Mouse (Mus musculus): ENCODE measurements around the gene Pdha2.

The Pdha2 gene

DNA sequence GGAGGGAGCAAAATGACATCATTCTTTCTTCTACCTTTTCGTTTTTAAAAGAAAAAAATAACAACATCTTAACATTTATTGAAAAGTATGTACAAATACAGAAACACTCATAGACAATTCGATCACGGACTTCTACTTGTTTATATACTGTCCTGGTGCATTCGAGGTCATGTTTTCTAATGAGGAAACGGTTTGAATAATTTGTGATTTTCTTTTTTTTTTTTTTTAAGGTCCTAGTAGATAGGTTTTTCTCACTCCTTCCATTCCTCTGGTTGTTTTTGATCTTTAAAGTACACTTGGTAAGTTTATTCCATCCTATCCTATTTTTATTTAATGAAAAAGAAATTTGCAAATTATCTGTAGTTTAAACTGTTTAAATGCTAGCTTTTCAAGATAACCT, at the start of gene Pdha2:
TSS of gene Pdha2 (minus strand) at position 101 of the 400 bp plus-strand sequence.
- DNase-seq: no peak

DNA sequence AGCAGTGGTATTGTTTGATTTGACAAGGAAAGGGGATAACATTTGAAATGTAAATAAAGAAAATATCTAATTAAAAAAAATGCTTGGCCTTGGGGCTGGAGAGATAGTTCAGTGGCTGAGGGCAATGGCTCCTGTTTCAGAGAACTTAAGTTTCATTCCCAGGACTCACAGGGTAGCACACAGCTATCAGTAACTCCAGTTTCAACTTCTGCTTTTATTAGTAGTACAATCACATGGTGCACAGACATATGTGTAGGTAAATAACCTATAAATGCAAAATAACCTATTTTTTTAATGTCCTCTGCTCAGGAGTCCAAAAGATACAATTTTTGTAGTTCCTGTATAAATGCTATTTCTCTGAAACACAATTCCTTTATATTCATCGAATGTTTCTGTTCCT, 48.4 kb upstream of the Pdha2 start:
- DNase-seq: no peak

DNA sequence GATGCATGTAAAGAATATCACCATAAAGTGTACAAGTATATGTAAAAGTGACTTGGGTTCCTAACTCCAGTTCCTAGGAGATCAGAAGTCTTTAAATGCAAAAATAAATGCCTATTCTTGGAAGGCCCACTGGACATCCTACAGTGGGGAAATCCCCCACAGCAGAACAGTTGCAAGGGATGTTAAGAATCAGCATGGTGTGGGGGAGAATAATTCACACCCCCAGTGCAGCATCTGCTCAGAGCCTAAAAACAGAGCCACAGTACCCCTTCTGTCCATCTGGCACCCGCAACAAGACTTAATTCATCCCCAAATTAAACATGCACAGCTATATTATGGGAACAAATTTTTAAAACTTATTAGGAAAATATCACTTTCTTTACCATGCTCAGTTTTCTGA, 39.3 kb upstream of the Pdha2 start:
- DNase-seq: no peak

DNA sequence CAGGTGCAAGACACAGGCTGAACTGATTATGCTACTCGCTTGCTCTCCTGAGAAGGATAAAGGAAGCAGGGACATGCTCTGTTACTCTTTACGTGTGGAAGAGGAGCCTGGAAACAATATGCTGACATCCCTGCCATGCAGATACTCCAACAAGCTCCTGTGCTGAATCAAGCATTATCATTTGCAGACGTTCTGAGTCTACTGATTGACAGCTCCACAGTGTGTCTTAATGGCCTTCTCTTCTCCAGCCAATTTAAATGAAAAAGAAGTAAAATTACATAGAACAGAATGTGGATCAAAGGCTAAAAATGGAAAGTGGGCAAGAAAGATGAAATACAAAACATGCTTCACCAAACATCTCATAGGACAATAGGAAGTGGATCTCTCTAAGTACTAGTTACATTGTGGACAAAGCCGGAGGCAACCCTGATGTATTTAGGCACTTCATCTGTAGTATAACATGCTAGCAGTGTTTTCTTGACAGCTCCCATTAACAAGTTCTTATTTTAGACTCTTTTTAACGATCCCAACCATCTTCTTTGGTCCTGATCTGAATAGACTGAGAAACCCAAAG, 32.7 kb upstream of the Pdha2 start:
- no peak for DNase-seq

DNA sequence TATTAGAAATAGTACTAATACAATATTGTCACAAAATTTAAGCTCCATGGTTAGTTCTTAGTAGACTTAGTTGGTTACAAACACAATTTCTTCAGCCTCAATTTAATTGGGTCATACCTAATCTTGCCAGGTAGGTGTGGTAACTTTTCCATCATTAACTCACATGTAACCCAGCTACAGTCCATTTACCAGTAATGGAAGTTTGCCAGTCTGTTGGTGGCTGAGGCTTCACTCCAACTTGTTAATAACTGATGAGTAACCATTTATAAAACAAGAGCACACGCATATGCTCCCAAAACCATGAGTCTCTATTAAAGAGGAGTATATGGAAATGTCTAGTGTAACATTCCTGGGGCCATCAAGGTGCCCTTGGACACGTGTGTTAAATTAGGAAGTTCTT, 25.9 kb upstream of the Pdha2 start:
- peak; percentile 0 to 56 for DNase-seq

DNA sequence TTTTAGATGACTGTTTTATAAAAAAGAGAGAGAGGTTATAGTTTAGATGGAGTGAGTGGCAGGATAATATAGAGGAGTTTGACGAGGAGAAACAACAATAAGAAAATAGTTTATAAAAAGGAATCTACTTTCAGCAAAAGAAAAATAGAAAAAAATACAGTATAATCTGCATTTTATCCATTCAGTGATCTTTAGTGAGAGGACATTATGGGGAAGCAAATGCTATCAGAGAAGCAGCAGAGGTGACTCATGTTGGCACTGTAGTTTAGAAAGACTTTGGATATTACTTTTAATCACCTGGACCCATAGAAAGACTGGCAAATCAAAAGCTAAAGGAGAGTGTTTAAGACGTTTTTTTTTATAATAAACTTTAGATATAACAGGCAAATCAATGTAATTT, 17.0 kb upstream of the Pdha2 start:
- DNase-seq: no peak

DNA sequence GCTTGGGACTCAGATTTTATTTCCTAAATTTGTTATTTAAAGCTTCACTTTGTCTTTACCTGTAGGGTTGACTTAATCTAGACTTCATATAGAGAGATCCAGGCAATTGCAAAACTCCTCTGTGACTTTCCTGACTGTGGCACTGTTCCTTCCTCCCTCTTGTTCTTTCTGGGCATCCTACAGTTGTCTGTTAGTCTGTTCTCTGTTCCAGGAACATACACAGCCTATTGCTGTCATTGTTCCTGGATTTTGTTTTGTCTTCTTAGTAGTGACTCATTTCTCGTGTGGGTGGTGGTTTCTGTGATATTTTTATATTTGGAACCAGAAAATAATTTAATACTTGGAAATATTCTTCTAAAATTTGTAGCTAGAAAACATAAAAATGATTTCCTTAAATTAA, 10.2 kb upstream of the Pdha2 start:
- DNase-seq: no peak

DNA sequence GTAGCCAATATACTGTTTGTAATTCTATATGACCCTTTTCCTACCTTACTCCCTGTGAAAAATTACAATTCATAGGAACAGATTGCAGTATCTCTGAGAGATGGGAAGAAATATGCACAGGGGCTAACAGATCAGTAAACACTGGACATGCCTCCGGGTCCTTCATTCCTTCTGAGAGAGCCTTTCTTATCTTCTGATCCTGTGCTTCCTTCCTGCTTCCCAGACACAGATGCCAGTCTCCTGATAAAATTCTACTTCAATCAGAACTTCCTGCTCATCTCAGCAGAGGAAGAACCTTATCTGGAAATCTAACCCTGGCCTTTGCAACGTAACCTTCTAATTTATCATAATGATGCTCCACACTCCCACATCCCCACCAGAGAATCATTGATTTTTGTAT, 6.4 kb upstream of the Pdha2 start:
- DNase-seq: no peak

DNA sequence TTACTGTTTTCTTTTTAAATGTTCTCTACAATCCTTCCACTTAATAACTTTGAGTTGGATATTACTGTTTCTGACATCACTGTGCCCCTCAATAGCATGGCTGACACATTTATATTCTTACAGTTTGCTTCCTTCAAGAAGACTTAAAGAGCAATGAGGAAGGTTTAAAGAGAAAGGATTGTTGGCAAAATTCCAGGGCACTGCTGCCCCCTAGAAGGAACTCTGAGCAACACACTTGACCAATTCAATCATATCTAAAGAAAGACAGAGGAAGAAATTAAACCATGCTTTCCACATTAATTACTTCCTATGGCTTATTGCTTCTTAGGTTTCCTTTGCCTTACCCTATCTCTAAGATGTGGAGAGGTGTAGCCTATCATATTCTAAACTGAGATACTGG, 4.8 kb upstream of the Pdha2 start:
- DNase-seq: no peak

DNA sequence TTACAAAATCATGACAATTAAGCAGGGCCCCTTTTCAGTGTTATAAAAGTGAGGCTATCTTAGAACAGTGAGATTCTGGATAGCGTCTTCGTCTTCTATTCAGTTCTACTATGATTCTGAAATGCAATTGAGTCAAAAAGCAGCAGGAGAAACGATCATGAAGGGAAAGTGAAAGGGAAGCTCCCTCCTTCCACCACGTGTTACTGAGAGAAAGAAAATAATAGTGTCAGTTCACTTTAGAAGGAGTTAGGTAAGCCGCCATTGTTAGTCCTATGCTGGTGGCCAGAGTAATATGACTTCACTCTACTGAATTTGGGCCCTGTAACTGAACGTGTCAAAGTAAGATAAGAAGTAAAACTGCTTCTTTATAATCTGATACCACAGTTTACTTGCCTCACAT, 4.1 kb upstream of the Pdha2 start:
- no peak for DNase-seq

DNA sequence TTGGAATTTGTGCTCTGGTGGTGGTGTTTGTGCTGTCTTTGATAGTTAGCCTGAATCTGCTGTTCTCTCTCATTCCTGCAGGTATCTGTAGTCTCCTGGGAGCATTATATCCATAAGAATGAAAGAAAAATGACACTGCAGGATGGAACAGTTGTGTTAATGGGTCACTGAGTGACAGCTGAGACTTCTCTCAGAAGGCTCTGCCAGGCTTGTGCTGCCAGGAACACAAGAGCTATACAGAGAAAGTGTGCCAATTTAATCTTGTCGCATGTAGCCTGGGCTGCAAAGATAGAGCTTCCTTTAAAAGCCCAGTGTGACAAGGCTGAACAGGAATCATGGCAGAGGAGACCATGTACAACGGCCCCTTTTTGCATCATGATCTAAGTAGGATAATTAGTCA, 2.6 kb upstream of the Pdha2 start:
- DNase-seq: no peak

DNA sequence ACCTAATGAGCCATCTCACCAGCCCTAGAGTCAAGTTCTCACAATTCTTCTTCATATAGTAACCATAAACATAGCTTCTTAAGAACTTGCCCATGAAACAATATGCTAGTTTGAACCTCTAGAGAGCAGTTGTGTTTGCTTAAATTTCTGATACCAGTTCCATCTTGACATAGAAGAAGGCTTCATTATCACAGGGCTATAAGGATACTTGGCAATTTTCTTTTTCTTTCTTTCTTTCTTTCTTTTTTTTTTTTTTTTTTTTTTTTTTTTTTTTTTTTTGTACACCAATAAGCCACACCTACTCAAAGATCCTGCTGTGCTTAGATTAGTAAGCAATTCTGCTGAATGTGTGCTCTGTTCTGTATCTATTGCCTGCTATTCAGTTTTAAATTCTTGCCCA, 2.0 kb upstream of the Pdha2 start:
- DNase-seq: no peak

DNA sequence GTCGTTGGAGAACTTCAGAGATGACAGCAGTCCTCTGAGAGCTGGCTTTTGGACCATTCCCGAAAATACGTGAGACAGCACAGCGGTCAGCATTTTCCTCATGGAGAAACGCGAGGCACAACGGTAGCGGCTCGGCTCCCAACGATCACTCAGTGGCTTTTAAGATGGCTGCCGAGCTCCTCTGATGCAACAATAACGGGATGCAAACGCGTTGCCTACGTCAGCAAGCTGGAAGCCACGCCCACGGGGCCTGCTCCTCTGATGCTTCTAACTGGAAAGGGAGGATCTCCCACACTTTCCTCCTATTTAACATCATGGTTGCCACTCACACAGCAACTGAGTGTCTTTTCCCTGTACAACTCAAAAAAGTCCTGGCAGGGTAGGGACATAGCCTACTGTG, 511 bp downstream of the Pdha2 start:
- no peak for DNase-seq

DNA sequence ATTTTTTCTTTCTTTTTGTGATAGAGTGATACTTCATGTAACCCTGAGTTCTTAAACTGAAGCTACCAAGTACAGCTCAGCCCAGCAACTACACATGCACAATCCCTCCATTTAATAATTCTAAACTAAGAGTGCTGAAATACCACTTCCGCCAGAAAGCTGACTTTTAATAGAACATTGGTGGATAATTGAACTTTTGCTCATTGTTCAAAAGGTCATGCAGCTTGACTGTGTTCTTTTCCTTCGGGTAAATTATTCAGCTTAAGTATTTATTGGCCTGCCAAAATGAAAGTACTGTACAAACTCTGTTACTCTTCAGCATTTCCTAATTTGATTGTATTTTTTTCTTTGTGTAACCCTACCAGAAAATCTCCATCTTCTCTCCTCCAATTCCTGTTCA, 10.4 kb downstream of the Pdha2 start:
- DNase-seq: peak in 1 of 2 experiments; percentile 9

DNA sequence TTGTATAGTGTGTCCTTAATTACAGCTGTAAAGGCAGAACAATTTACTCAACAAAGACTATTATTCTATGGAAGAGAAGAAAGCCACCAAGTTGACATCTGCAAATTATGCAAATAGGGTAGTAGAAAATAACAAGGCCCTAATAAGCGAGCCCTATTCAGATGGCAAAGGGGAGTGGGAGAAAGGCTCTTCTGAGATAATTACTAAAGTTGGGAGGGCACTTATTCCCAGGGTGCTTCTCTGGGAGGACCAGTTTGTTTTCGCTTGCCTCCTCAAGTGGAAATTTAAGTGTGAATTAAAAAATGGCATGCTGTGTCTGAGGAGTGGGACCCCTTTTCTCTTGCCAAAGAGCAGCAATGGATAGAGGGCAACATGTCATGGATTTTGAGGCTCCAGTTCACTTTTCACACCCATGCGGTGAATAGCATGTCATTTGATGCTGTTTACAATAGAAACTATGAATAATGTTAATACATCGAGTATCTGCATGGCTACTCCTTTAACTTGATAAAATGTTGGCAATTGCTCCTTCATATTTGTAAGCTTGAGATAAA, 14.8 kb downstream of the Pdha2 start:
- no peak for DNase-seq

DNA sequence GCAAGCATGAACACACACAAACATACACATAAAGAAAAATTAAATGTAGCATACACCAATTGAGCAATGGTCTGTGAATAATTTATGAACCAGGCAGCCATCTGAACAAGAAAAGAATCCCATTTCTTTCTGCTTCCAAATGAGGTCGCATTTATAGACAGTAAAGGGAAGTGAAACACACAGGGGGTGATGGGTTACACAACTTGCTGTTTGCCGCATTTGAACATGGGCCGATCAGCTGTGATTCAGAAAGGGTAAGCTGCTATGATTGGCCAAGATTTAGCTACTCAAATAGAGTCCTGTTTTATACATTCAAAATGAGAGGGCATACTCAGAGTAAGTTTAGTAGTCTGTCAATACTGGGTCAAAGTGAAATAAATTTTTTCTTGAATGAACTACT, 20.5 kb downstream of the Pdha2 start:
- no peak for DNase-seq

DNA sequence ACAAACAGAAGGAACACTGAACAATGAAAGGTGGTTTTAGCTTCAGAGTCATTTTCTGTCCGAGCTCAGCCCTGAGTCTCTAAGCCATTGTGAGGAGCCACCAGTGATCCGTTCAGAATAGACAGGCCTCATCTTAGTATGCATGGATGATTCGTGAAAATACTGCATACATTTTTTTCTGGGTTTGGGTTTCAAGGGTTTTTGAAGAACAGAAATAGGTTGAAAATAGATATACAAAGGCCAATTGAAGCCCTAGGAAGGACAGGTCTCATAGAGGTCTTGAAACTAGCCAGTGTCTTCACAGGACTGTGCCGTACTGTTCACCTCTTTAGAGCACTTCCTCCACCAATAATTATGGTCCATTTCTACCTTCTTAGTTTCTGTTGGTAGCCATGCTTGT, 21.7 kb downstream of the Pdha2 start:
- no peak for DNase-seq

DNA sequence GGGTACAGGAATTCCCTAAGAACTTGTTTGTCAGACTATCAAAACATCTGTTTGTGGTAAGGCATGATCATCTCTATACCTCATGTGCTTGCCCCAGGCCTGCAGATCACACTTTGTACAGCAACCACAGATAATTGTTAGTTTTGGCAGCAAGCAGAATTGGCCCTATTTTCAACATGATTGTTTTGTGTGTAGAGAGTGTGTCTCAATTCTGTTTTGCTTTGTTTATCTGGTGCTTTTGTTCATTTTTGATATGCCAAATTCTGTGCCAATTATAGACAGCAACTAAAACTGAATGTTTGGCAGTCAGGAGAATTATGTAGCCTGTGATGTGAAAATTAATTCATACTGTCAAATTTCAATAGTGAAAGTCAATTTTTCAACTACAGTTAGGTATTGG, 51.2 kb downstream of the Pdha2 start:
- no peak for DNase-seq

Measured in kidney, adult 8-10 months (tissue).